Mouse (Mus musculus) intestine, embryonic 14.5 days (tissue): Measurements from ENCODE around the gene Slamf8. TPM values are rescaled to one million over a fixed set of nuclear protein-coding genes. Genes with fewer than 3 reads are reported as not detected.

ENCODE experiments used
- ATAC-seq: fragments of 200-750 bp; cut with Nextera tagmentation; replicated peaks from 2 replicates; pipeline ENCODE4 v1.8.0; 2017; ENCODE audit warnings: low read depth, moderate number of reproducible peaks, moderate TSS enrichment, moderate library complexity; ENCODE audit not compliant: low FRiP score, low TSS enrichment
- DNase-seq: peaks from one replicate; pipeline ENCODE4 v3.0.0-alpha.2; 2018; ENCODE audit warnings: low spot score
- H3K27ac ChIP-seq: fragments of 300-500 bp; sonication (generic); 2 replicates; pipeline ENCODE4 v1.5.1; 2014; ENCODE audit warnings: low read depth, mild to moderate bottlenecking, control low read depth
- H3K27me3 ChIP-seq: fragments of 300-500 bp; sonication (generic); replicated peaks from 2 replicates; pipeline ENCODE4 v1.6.1; 2014; ENCODE audit warnings: low read length, control low read depth; ENCODE audit not compliant: control insufficient read depth, insufficient read depth
- H3K36me3 ChIP-seq: fragments of 300-500 bp; sonication (generic); 2 replicates; pipeline ENCODE4 v1.6.1; 2014; ENCODE audit warnings: low read length, control low read depth; ENCODE audit not compliant: control insufficient read depth, insufficient read depth
- H3K4me1 ChIP-seq: fragments of 300-500 bp; sonication (generic); replicated peaks from 2 replicates; pipeline ENCODE4 v1.6.1; 2014; ENCODE audit warnings: low read length, control low read depth, mixed read lengths; ENCODE audit not compliant: control insufficient read depth, insufficient read depth
- H3K4me2 ChIP-seq: fragments of 300-500 bp; sonication (generic); 2 replicates; pipeline ENCODE4 v1.6.1; 2014; ENCODE audit warnings: low read length
- H3K4me3 ChIP-seq: fragments of 300-500 bp; sonication (generic); 2 replicates; pipeline ENCODE4 v1.5.1; 2014; ENCODE audit warnings: low read depth, low read length, control low read depth, mixed read lengths
- H3K9ac ChIP-seq: fragments of 300-500 bp; sonication (generic); 2 replicates; pipeline ENCODE4 v1.6.1; 2014; ENCODE audit warnings: mild to moderate bottlenecking, low read length
- H3K9me3 ChIP-seq: fragments of 300-500 bp; sonication (generic); 2 replicates; pipeline ENCODE4 v1.6.1; 2016; ENCODE audit warnings: low read length, control low read depth; ENCODE audit not compliant: control insufficient read depth
- WGBS: fragments of 180-500 bp; shearing (Covaris S2); extraction: QIAGEN DNeasy Blood & Tissue Kit; methylation state at CpG from one replicate; pipeline ENCODE4 v1.1.7; 2014; 5-methylcytosine and 5-hydroxymethylcytosine counted together
- polyA plus RNA-seq: library from polyadenylated mRNA; unstranded; fragments of >200 nt; fragmentation: Nextera tagmentation; extraction: Ambion mirVana; gene quantifications from 2 replicates; pipeline ENCODE4 v1.2.1, GENCODE M21; 2014

The Slamf8 gene
- polyA plus RNA-seq, 1 experiment from 2014 or later, result 0.28 TPM

DNA sequence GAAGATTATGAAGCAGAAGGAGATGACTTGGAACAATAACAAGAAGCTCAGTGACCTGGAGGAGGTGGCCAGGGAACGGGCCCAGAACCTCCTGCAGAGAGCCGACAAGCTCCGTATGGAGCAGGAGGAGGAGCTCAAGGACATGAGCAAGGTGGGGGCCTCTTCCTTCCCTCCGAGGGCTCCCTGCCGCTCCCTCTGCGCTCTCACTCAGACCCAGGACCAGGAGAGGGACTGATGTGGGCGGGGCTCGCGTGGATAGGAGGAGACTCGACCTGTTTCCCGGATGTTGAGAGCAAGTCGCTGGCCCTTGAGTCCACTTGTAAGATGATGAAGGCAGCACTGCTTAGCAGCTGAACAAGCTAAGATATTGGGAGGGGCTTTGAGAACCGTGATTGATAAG lies 57.8 kb downstream of the Slamf8 start:
- H3K9ac ChIP-seq, result no peak overlapping the region
- ATAC-seq (peak; percentile 70), DNase-seq (no peak)
- H3K4me1 ChIP-seq, result peaks cover 4% of the 10 kb centered on the region
- H3K27me3 ChIP-seq, result no peaks in the 10 kb centered on the region
- no peaks in the 10 kb centered on the region for H3K9me3 ChIP-seq
- H3K4me2 ChIP-seq, result peak overlapping the region; percentile 50
- H3K27ac ChIP-seq, result no peak overlapping the region
- peak overlapping the region; percentile 23 for H3K4me3 ChIP-seq
- WGBS, result 1% methylated on average over 13 of the region's 13 CpGs
- H3K36me3 ChIP-seq, result no peaks in the 10 kb centered on the region

Other genes with a start within 250 kb of the Slamf8 start
- 0.07 and 0.09 TPM in 2 replicates for gene Kcnj10, start 249.4 kb downstream of the Slamf8 start, polyA plus RNA-seq
- 8.7 TPM in 2 replicates for gene Pigm, start 214.0 kb downstream of the Slamf8 start, polyA plus RNA-seq
- 1.8 and 2.0 TPM in 2 replicates for gene Slamf9, start 115.2 kb downstream of the Slamf8 start, polyA plus RNA-seq
- 40.9 and 44.3 TPM in 2 replicates for gene Igsf9, start 108.8 kb downstream of the Slamf8 start, polyA plus RNA-seq
- 241 TPM in 2 replicates for gene Tagln2, start 90.5 kb downstream of the Slamf8 start, polyA plus RNA-seq
- gene Cfap45, start 69.8 kb downstream of the Slamf8 start, polyA plus RNA-seq, result 1.1 and 1.9 TPM in 2 replicates
- gene Vsig8, start 34.6 kb downstream of the Slamf8 start, polyA plus RNA-seq, result 0.27 and 0.35 TPM in 2 replicates
- not detected in 2 replicates for gene Fcrl6, start 12.0 kb upstream of the Slamf8 start, polyA plus RNA-seq
- 9.7 and 11.8 TPM in 2 replicates for gene Dusp23, start 42.4 kb upstream of the Slamf8 start, polyA plus RNA-seq
- 1.9 and 2.5 TPM in 2 replicates for gene Crp, start 107.5 kb upstream of the Slamf8 start, polyA plus RNA-seq